In genomic region chr17:31138398-31138797, GRCm38 (mm10) we compare ENCODE assay signal across 9 mouse cellular contexts. TPM values are rescaled to one million over a fixed set of nuclear protein-coding genes. Genes with fewer than 3 reads are reported as not detected.
DNase-seq lines count a peak whose midpoint lies in the region; ATAC-seq and TF ChIP-seq lines count a peak whose summit lies in the region.
"Had no signal": no experiment of that assay in that cellular context is flagged by ENCODE, and none has a peak within 500 bp of the region (broad histone marks: within the 10 kb centered on the region; RNA-seq: fewer than 3 reads in every experiment).

No protein-coding gene starts in this region.

- DNase-seq in heart, postnatal 10 days: peak; percentile 71 to 82
- DNase-seq in CD4-positive, CD25-positive, alpha-beta regulatory T cell, adult 2 months (ENCODE audit: low read depth, low spot score): peak; percentile 87
- peak; percentile 64 to 77 for DNase-seq in adrenal gland, postnatal 36 days
- DNase-seq in embryonic facial prominence, embryonic 11.5 days (ENCODE audit: low spot score): peak; percentile 79
- peak; percentile 75 for DNase-seq in kidney, postnatal 10 days
- DNase-seq in lung, postnatal 4 days: peak; percentile 36 to 73
- peak; percentile 72 for DNase-seq in stomach, postnatal 0 days (ENCODE audit: low spot score)

- H3K27me3 ChIP-seq in heart, embryonic 11.5 days (ENCODE audit: control insufficient read depth, insufficient read depth, low read length): no peaks in the 10 kb centered on the region
- no peaks in the 10 kb centered on the region for H3K27me3 ChIP-seq in embryonic facial prominence, embryonic 11.5 days (ENCODE audit: control insufficient read depth, insufficient read depth, low read length)
- no peaks in the 10 kb centered on the region for H3K27me3 ChIP-seq in stomach, postnatal 0 days (ENCODE audit: control insufficient read depth, insufficient read depth, low read length)
- H3K27me3 ChIP-seq: liver, embryonic 15.5 days had no signal

- H3K4me1 ChIP-seq in heart, embryonic 11.5 days (ENCODE audit: control insufficient read depth, insufficient read depth, low read length): no peaks in the 10 kb centered on the region
- H3K4me1 ChIP-seq in embryonic facial prominence, embryonic 11.5 days (ENCODE audit: control insufficient read depth, insufficient read depth, low read length): no peaks in the 10 kb centered on the region
- no peaks in the 10 kb centered on the region for H3K4me1 ChIP-seq in stomach, postnatal 0 days (replicated peaks; ENCODE audit: control insufficient read depth, insufficient read depth)

- intact Hi-C loops in heart, postnatal 10 days (cut with DNase I): loop anchor here (1.0 to 2.0 kb wide), 2 partner anchors 49 to 104 kb away; no protein-coding TSS in a partner anchor

- no peaks in the 10 kb centered on the region for H3K36me3 ChIP-seq in heart, embryonic 11.5 days (ENCODE audit: control insufficient read depth, insufficient read depth, low read length)
- H3K36me3 ChIP-seq in embryonic facial prominence, embryonic 11.5 days (replicated peaks; ENCODE audit: control insufficient read depth, insufficient read depth, low read depth, low read length): no peaks in the 10 kb centered on the region
- no peaks in the 10 kb centered on the region for H3K36me3 ChIP-seq in stomach, postnatal 0 days (ENCODE audit: control insufficient read depth, insufficient read depth, low read length)
- H3K36me3 ChIP-seq: liver, embryonic 15.5 days had no signal

- WGBS in heart, embryonic 11.5 days (ENCODE audit: insufficient replicate concordance): 16% methylated on average over 5 of the region's 5 CpGs
- WGBS in embryonic facial prominence, embryonic 11.5 days: 19% methylated on average over 5 of the region's 5 CpGs
- WGBS in stomach, postnatal 0 days: 16% methylated on average over 5 of the region's 5 CpGs

- H3K4me3 ChIP-seq in heart, embryonic 11.5 days (ENCODE audit: low read depth, low read length): no peak overlapping the region
- H3K4me3 ChIP-seq in embryonic facial prominence, embryonic 11.5 days (ENCODE audit: low read depth, low read length): no peak overlapping the region
- H3K4me3 ChIP-seq in stomach, postnatal 0 days (ENCODE audit: low read depth, low read length): no peak overlapping the region
- H3K4me3 ChIP-seq: liver, embryonic 15.5 days had no signal

- H3K27ac ChIP-seq in heart, embryonic 11.5 days (ENCODE audit: low read depth, low read length): no peak overlapping the region
- H3K27ac ChIP-seq in embryonic facial prominence, embryonic 11.5 days (replicated peaks; ENCODE audit: low read depth, low read length): no peak overlapping the region
- no peak overlapping the region for H3K27ac ChIP-seq in stomach, postnatal 0 days (replicated peaks)
- H3K27ac ChIP-seq: liver, embryonic 15.5 days had no signal

- no peak overlapping the region for H3K9ac ChIP-seq in heart, embryonic 11.5 days (ENCODE audit: low read depth, low read length)
- no peak overlapping the region for H3K9ac ChIP-seq in embryonic facial prominence, embryonic 11.5 days (replicated peaks; ENCODE audit: low read length)
- no peak overlapping the region for H3K9ac ChIP-seq in stomach, postnatal 0 days (ENCODE audit: low read length)
- H3K9ac ChIP-seq: liver, embryonic 15.5 days had no signal

- no peak for ATAC-seq in heart, embryonic 11.5 days (replicated peaks; ENCODE audit: insufficient number of reproducible peaks, low FRiP score, low TSS enrichment)
- no peak for ATAC-seq in embryonic facial prominence, embryonic 11.5 days (replicated peaks; ENCODE audit: insufficient number of reproducible peaks, low FRiP score, low TSS enrichment, low read depth)
- peak; percentile 56 for ATAC-seq in stomach, postnatal 0 days (ENCODE audit: low FRiP score, low TSS enrichment)

- H3K9me3 ChIP-seq in heart, embryonic 11.5 days (replicated peaks; ENCODE audit: control insufficient read depth, low read length): no peaks in the 10 kb centered on the region
- H3K9me3 ChIP-seq in embryonic facial prominence, embryonic 11.5 days (replicated peaks; ENCODE audit: control insufficient read depth, low read length): no peaks in the 10 kb centered on the region
- no peaks in the 10 kb centered on the region for H3K9me3 ChIP-seq in stomach, postnatal 0 days (ENCODE audit: control insufficient read depth, low read length)
- H3K9me3 ChIP-seq: liver, embryonic 15.5 days had no signal

- no peak for TF ChIP-seq EP300 in stomach, postnatal 0 days (optimal IDR thresholded peaks at IDR 0.05)

- TF ChIP-seq CTCF in stomach, postnatal 0 days (IDR thresholded peaks at IDR 0.05; ENCODE audit: low read depth): peak; percentile 90

- H3K4me2 ChIP-seq in heart, embryonic 11.5 days: no peak overlapping the region
- no peak overlapping the region for H3K4me2 ChIP-seq in embryonic facial prominence, embryonic 11.5 days (ENCODE audit: low read depth, low read length)
- H3K4me2 ChIP-seq in stomach, postnatal 0 days (replicated peaks; ENCODE audit: low read depth): no peak overlapping the region
- H3K4me2 ChIP-seq: liver, embryonic 15.5 days had no signal

RNA-seq across cellular contexts. Expression of gene Tff2, which starts 5.7 kb away (rescaled TPM):
- total RNA-seq in heart, postnatal 10 days (2021): not detected
- not detected in 2 replicates for polyA plus RNA-seq in heart, embryonic 11.5 days (2014; fragmentation: Nextera tagmentation; extraction: Ambion mirVana)
- total RNA-seq in adrenal gland, postnatal 36 days (2021): not detected
- not detected in 2 replicates for polyA plus RNA-seq in embryonic facial prominence, embryonic 11.5 days (2014; fragmentation: Nextera tagmentation; extraction: Ambion mirVana)
- polyA plus RNA-seq in stomach, postnatal 0 days (2015; fragmentation: Nextera tagmentation; extraction: Ambion mirVana): 866 and 948 TPM in 2 replicates
- polyA plus RNA-seq: liver, embryonic 15.5 days had no signal

RNA-seq across cellular contexts. Expression of gene Tff3, which starts 9.0 kb away (rescaled TPM):
- not detected for total RNA-seq in heart, postnatal 10 days (2021)
- polyA plus RNA-seq in heart, embryonic 11.5 days (2014; fragmentation: Nextera tagmentation; extraction: Ambion mirVana): not detected in 2 replicates
- not detected for total RNA-seq in adrenal gland, postnatal 36 days (2021)
- not detected in 2 replicates for polyA plus RNA-seq in embryonic facial prominence, embryonic 11.5 days (2014; fragmentation: Nextera tagmentation; extraction: Ambion mirVana)
- polyA plus RNA-seq in stomach, postnatal 0 days (2015; fragmentation: Nextera tagmentation; extraction: Ambion mirVana): 8.3 and 10.5 TPM in 2 replicates

RNA-seq across cellular contexts. Expression of gene Tff1, which starts 26.7 kb away (rescaled TPM):
- not detected for total RNA-seq in heart, postnatal 10 days (2021)
- polyA plus RNA-seq in heart, embryonic 11.5 days (2014; fragmentation: Nextera tagmentation; extraction: Ambion mirVana): 0.31 TPM in 1 of 2 replicates, not detected in the other
- total RNA-seq in adrenal gland, postnatal 36 days (2021): not detected
- not detected in 2 replicates for polyA plus RNA-seq in embryonic facial prominence, embryonic 11.5 days (2014; fragmentation: Nextera tagmentation; extraction: Ambion mirVana)
- 9,478 and 9,587 TPM in 2 replicates for polyA plus RNA-seq in stomach, postnatal 0 days (2015; fragmentation: Nextera tagmentation; extraction: Ambion mirVana)
- polyA plus RNA-seq: liver, embryonic 15.5 days had no signal

Comparison
In these comparisons a context has a peak if more than half of its experiments do, and no peak if none do; other contexts are left out.
1. RNA of gene Tff2, which starts 5.7 kb away (polyA plus RNA-seq): 866 to 948 TPM in stomach, postnatal 0 days; not detected in heart, embryonic 11.5 days and not detected in embryonic facial prominence, embryonic 11.5 days; every median in the first group is over 100 times any median in the second.
2. RNA of gene Tff1, which starts 26.7 kb away (polyA plus RNA-seq): 9,478 to 9,587 TPM in stomach, postnatal 0 days; 0.31 TPM in heart, embryonic 11.5 days and not detected in embryonic facial prominence, embryonic 11.5 days; every median in the first group is over 1,000 times any median in the second.
3. Peak in every context shown above with its lines, with median percentiles within 50 percentile points of each other: DNase-seq.